Mouse (Mus musculus) MEL (cell line): ENCODE data around the gene Hvcn1. TPM values are rescaled to one million over a fixed set of nuclear protein-coding genes. Genes with fewer than 3 reads are reported as not detected.
A peak's percentile ranks its signal among the peaks of the same experiment; 100 is the strongest.

Experiments
- DNase-seq: peaks from one replicate; pipeline ENCODE4 v3.0.0; 2011; ENCODE audit warnings: low read depth, low spot score
- H3K27ac ChIP-seq: 2 replicates; pipeline ENCODE4 v1.5.1; 2012; ENCODE audit warnings: low read depth, mild to moderate bottlenecking, control low read depth, low read length, moderate library complexity; ENCODE audit not compliant: control insufficient read depth
- H3K27me3 ChIP-seq, 2 experiments: fragments of 150-350 bp in 1 of 2; sonication (generic) in 1 of 2; 2 replicates each; pipeline ENCODE4 v1.6.1; 2012; ENCODE audit warnings: low read length in 2 of 2, mild to moderate bottlenecking in 2 of 2, improper control_type of control experiment in 1 of 2, moderate library complexity in 1 of 2; ENCODE audit not compliant: insufficient read depth in 2 of 2, control insufficient read depth in 1 of 2
- H3K36me3 ChIP-seq, 2 experiments: 2 replicates each; pipeline ENCODE4 v1.6.1; 2012 to 2014; ENCODE audit warnings: low read length in 2 of 2, improper control_type of control experiment in 1 of 2, inconsistent platforms in 1 of 2, mild to moderate bottlenecking in 1 of 2; ENCODE audit not compliant: insufficient read depth in 2 of 2, control insufficient read depth in 1 of 2
- H3K4me1 ChIP-seq, 2 experiments: fragments of 150-350 bp in 1 of 2; sonication (generic) in 1 of 2; 2 replicates each; pipeline ENCODE4 v1.6.1; 2012; ENCODE audit warnings: low read length in 2 of 2, improper control_type of control experiment in 1 of 2, mild to moderate bottlenecking in 1 of 2; ENCODE audit not compliant: insufficient read depth in 2 of 2, control insufficient read depth in 1 of 2
- H3K4me3 ChIP-seq, 2 experiments: fragments of 150-350 bp in 1 of 2; sonication (generic) in 1 of 2; 2 replicates each; pipeline ENCODE4 v1.5.1; 2012; ENCODE audit warnings: low read depth in 2 of 2, low read length in 2 of 2, mild to moderate bottlenecking in 2 of 2, moderate library complexity in 2 of 2, control low read depth in 1 of 2, improper control_type of control experiment in 1 of 2; ENCODE audit not compliant: control insufficient read depth in 1 of 2, insufficient read depth in 1 of 2
- H3K79me2 ChIP-seq: 2 replicates; pipeline ENCODE4 v1.6.1; 2012; ENCODE audit warnings: mild to moderate bottlenecking, low read length, moderate library complexity; ENCODE audit not compliant: control insufficient read depth, poor library complexity, insufficient read depth
- H3K9ac ChIP-seq: 2 replicates; pipeline ENCODE4 v1.6.1; 2012; ENCODE audit warnings: low read depth, mild to moderate bottlenecking, control low read depth, low read length, moderate library complexity; ENCODE audit not compliant: control insufficient read depth, poor library complexity, severe bottlenecking
- H3K9me3 ChIP-seq: fragments of 150-350 bp; sonication (generic); replicated peaks from 2 replicates; pipeline ENCODE4 v1.6.1; 2012; ENCODE audit warnings: mild to moderate bottlenecking, low read length, improper control_type of control experiment, moderate library complexity; ENCODE audit not compliant: insufficient read depth
- BHLHE40 ChIP-seq: IDR thresholded peaks from 2 replicates; pipeline ENCODE4 v1.6.1; 2012; ENCODE audit warnings: low read depth, mild to moderate bottlenecking, inconsistent platforms, low read length, improper control_type of control experiment, borderline replicate concordance
- CHD1 ChIP-seq: IDR thresholded peaks from 2 replicates; pipeline ENCODE4 v1.6.1; 2012; ENCODE audit warnings: low read depth, mild to moderate bottlenecking, inconsistent platforms, low read length, improper control_type of control experiment
- CHD2 ChIP-seq: IDR thresholded peaks from 2 replicates; pipeline ENCODE4 v1.6.1; 2011; ENCODE audit warnings: low read length, improper control_type of control experiment
- E2F4 ChIP-seq: IDR thresholded peaks from 2 replicates; pipeline ENCODE4 v1.6.1; 2011; ENCODE audit warnings: low read depth, low read length, improper control_type of control experiment, borderline replicate concordance
- GATA1 ChIP-seq: IDR thresholded peaks from 2 replicates; pipeline ENCODE4 v1.6.1; 2011; ENCODE audit warnings: low read depth, low read length, improper control_type of control experiment
- KAT2A ChIP-seq: conservative IDR thresholded peaks from 2 replicates; pipeline ENCODE4 v1.6.1; 2012; ENCODE audit warnings: low read depth, low read length, improper control_type of control experiment, inconsistent platforms
- MAFK ChIP-seq: IDR thresholded peaks from 2 replicates; pipeline ENCODE4 v1.6.1; 2011; ENCODE audit warnings: low read depth, mild to moderate bottlenecking, low read length, improper control_type of control experiment, borderline replicate concordance
- MAZ ChIP-seq: IDR thresholded peaks from 2 replicates; pipeline ENCODE4 v1.6.1; 2012; ENCODE audit warnings: low read depth, mild to moderate bottlenecking, inconsistent platforms, low read length, improper control_type of control experiment
- MXI1 ChIP-seq: IDR thresholded peaks from 2 replicates; pipeline ENCODE4 v1.6.1; 2011; ENCODE audit warnings: mild to moderate bottlenecking, low read depth, low read length, improper control_type of control experiment
- MYC ChIP-seq: IDR thresholded peaks from 2 replicates; pipeline ENCODE4 v1.6.1; 2011; ENCODE audit warnings: low read depth, mild to moderate bottlenecking, low read length, improper control_type of control experiment, moderate library complexity
- NELFE ChIP-seq: IDR thresholded peaks from 2 replicates; pipeline ENCODE4 v1.6.1; 2011; ENCODE audit warnings: low read depth, low read length, improper control_type of control experiment
- POLR2A ChIP-seq, 2 experiments: IDR thresholded peaks; 2 replicates each; pipeline ENCODE4 v1.6.1; 2011 to 2012; ENCODE audit warnings: low read length in 2 of 2, mild to moderate bottlenecking in 2 of 2, control low read depth in 1 of 2, improper control_type of control experiment in 1 of 2, low read depth in 1 of 2, moderate library complexity in 1 of 2; ENCODE audit not compliant: control insufficient read depth in 1 of 2, insufficient read depth in 1 of 2, poor library complexity in 1 of 2
- POLR2AphosphoS5 ChIP-seq: IDR thresholded peaks from 2 replicates; pipeline ENCODE4 v1.6.1; 2012; ENCODE audit warnings: low read depth, borderline replicate concordance, mild to moderate bottlenecking, inconsistent platforms, low read length, moderate library complexity, mixed read lengths
- RAD21 ChIP-seq: IDR thresholded peaks from 2 replicates; pipeline ENCODE4 v1.6.1; 2011; ENCODE audit warnings: mild to moderate bottlenecking, low read depth, low read length, improper control_type of control experiment
- RCOR1 ChIP-seq: IDR thresholded peaks from 2 replicates; pipeline ENCODE4 v1.6.1; 2012; ENCODE audit warnings: low read depth, mild to moderate bottlenecking, inconsistent platforms, low read length, improper control_type of control experiment
- SIN3A ChIP-seq: IDR thresholded peaks from 2 replicates; pipeline ENCODE4 v1.6.1; 2012; ENCODE audit warnings: low read length, improper control_type of control experiment, inconsistent platforms
- TBP ChIP-seq: IDR thresholded peaks from 2 replicates; pipeline ENCODE4 v1.8.0; 2011; ENCODE audit warnings: low read depth, low read length, improper control_type of control experiment
- UBTF ChIP-seq: IDR thresholded peaks from 2 replicates; pipeline ENCODE4 v1.6.1; 2012; ENCODE audit warnings: low read depth, mild to moderate bottlenecking, inconsistent platforms, low read length, improper control_type of control experiment, moderate library complexity, borderline replicate concordance; ENCODE audit not compliant: insufficient read depth
- USF1 ChIP-seq: IDR thresholded peaks from 2 replicates; pipeline ENCODE4 v1.6.1; 2014; ENCODE audit warnings: low read depth, mild to moderate bottlenecking, inconsistent platforms, low read length, improper control_type of control experiment, moderate library complexity
- ZC3H11A ChIP-seq: IDR thresholded peaks from 2 replicates; pipeline ENCODE4 v1.6.1; 2012; ENCODE audit warnings: low read depth, mild to moderate bottlenecking, inconsistent platforms, low read length, improper control_type of control experiment
- ZKSCAN1 ChIP-seq: IDR thresholded peaks from 2 replicates; pipeline ENCODE4 v1.6.1; 2012; ENCODE audit warnings: low read depth, mild to moderate bottlenecking, inconsistent platforms, low read length, improper control_type of control experiment, moderate library complexity
- ZMIZ1 ChIP-seq: IDR thresholded peaks from 2 replicates; pipeline ENCODE4 v1.6.1; 2012; ENCODE audit warnings: low read depth, mild to moderate bottlenecking, inconsistent platforms, low read length, improper control_type of control experiment, moderate library complexity
- ZNF384 ChIP-seq: IDR thresholded peaks from 2 replicates; pipeline ENCODE4 v1.6.1; 2012; ENCODE audit warnings: low read depth, mild to moderate bottlenecking, inconsistent platforms, low read length, improper control_type of control experiment
- polyA plus RNA-seq, 2 experiments: library from polyadenylated mRNA; stranded (reverse) in 1 of 2; unstranded in 1 of 2; fragments of >175 nt in 1 of 2; fragments of >200 nt in 1 of 2; gene quantifications; 2 replicates each; pipeline versions ENCODE4 v1.2.1 to v1.2.4; 2012; ENCODE audit warnings: low replicate concordance in 2 of 2, low read depth in 1 of 2; ENCODE audit not compliant: insufficient read length in 2 of 2, insufficient read depth in 1 of 2, missing spikeins in 1 of 2
- total RNA-seq: library from RNA; depleted of rRNA; stranded (reverse); fragments of 300-350 nt; gene quantifications from 2 replicates; pipeline ENCODE4 v1.2.3, GENCODE M21; 2012

The Hvcn1 gene
- total and polyA plus RNA-seq, 3 experiments: 8.4 to 13.5 TPM; not detected in 1

DNA sequence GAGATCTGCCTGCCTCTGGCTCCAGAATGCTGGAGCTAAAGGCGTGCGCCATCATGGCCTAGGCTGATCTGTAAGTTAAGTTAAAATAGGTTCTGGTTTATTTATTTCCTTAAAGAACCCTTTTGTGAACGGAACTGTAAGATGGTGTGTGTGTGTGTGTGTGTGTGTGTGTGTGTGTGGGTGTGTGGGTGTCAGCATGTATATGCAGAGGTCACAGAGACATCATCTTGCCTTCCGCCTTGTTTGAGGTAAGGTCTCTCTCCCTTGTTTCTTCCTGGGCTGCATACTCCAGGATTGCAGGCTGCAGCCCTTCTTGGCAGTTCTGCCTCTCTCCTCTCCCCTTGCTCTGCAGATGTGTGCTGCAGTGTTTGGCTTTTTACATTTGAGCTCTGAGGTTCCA, 24.2 kb downstream of the Hvcn1 start:
- TF ChIP-seq USF1 (no peak), NELFE (no peak), BHLHE40 (no peak), ZMIZ1 (no peak), MAFK (no peak), ZKSCAN1 (no peak), POLR2A (IDR thresholded peaks at IDR 0.05; ENCODE audit: control insufficient read depth in 1 of 2, insufficient read depth in 1 of 2, low read depth in 1 of 2, low read length in 2 of 2, poor library complexity in 1 of 2) (no peak), POLR2AphosphoS5 (no peak), ZC3H11A (no peak), KAT2A (no peak), CHD1 (no peak), MYC (no peak), RCOR1 (no peak), TBP (no peak), MXI1 (no peak), MAZ (no peak), RAD21 (no peak), GATA1 (no peak)
- H3K27ac ChIP-seq: no peak overlapping the region
- DNase-seq: no peak
- H3K36me3 ChIP-seq: no peaks in the 10 kb centered on the region
- H3K9me3 ChIP-seq: no peaks in the 10 kb centered on the region
- H3K4me3 ChIP-seq: no peak overlapping the region
- H3K27me3 ChIP-seq: no peaks in the 10 kb centered on the region
- H3K9ac ChIP-seq: no peak overlapping the region
- H3K79me2 ChIP-seq: no peaks in the 10 kb centered on the region
- H3K4me1 ChIP-seq: no peaks in the 10 kb centered on the region

DNA sequence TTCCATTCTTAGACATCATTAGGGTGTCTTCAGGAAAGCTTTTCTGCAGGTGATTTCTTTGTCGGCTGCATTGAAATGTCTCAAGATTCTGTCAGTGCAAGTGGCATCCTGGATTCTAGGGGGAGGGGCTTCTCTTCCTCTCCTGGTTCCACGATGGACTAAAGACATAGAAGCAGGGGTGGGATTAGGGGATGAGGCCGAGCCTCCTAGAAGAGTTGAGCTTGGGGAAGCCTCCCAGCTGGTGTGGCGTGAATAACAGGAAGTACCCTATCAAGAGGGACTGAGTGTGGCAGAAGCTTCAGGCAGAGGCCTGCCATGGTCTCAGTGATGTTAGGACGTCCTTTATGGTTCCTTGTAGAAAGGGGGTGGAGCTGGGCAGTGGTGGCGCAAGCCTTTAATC, 24.8 kb downstream of the Hvcn1 start:
- no peaks in the 10 kb centered on the region for H3K79me2 ChIP-seq
- H3K9me3 ChIP-seq: no peaks in the 10 kb centered on the region
- no peaks in the 10 kb centered on the region for H3K36me3 ChIP-seq
- H3K9ac ChIP-seq: no peak overlapping the region
- H3K4me1 ChIP-seq: no peaks in the 10 kb centered on the region
- no peaks in the 10 kb centered on the region for H3K27me3 ChIP-seq
- no peak overlapping the region for H3K4me3 ChIP-seq
- peak; percentile 18 for DNase-seq
- H3K27ac ChIP-seq: no peak overlapping the region
- TF ChIP-seq UBTF (no peak), POLR2AphosphoS5 (no peak), SIN3A (no peak), BHLHE40 (no peak), ZNF384 (no peak), E2F4 (no peak), GATA1 (no peak), CHD2 (no peak)
